Mouse (Mus musculus): ENCODE data around the gene Tmprss9. TPM values are rescaled to one million over a fixed set of nuclear protein-coding genes. Genes with fewer than 3 reads are reported as not detected.

Gene Tmprss9
- total RNA-seq (2014; rRNA removed) (under 0.01 and 0.09 TPM in 2 replicates), polyA plus RNA-seq (2012; rRNA removed) (0.04 and 0.05 TPM in 2 replicates)

DNA sequence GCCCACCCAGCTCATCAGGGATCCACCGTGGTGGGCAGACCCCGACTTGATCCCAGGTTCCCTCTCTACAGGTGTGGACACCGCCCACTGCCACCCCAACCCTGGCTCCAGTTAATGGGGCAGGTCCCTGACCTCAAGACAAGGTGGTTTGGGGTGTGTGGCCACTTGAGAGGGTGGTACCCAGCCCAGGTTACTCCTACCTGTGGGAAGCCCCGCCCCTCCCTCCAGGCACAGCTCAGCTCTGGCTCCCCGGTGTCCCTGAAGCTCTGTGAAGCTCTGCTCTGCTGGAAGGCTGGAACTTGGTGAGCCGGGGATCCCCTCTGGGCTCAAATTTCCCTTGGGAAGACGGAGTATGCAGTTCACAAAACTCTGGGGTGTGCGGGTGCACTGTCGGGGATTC is at the start of gene Tmprss9:
Gene Tmprss9 (plus strand): TSS at position 268 of the 400 bp plus-strand sequence.
- Histone ChIP-seq H3K36me3 (ENCODE audit: control insufficient read depth, insufficient read depth, low read length) (no peaks in the 10 kb centered on the region), H3K27ac (replicated peaks; ENCODE audit: insufficient read depth, low read depth, low read length) (peak within 1 kb of the TSS; percentile 14; the same call in 1 of the 2 replicates), H3K4me1 (ENCODE audit: control insufficient read depth, insufficient read depth, low read length) (peaks cover 5% of the 10 kb centered on the region), H3K27me3 (ENCODE audit: control insufficient read depth, insufficient read depth, low read length) (no peaks in the 10 kb centered on the region), H3K4me3 (ENCODE audit: insufficient read depth, low read depth, low read length) (no peak within 1 kb of the TSS), H3K9ac (ENCODE audit: low read depth, low read length) (0 out of 2 replicates have a peak within 1 kb of the TSS, but pooled peaks have one; percentile 4), H3K79me2 (ENCODE audit: control insufficient read depth, insufficient read depth, low read length) (no peaks in the 10 kb centered on the region)
- TF ChIP-seq CTCF (IDR thresholded peaks at IDR 0.05; ENCODE audit: low read depth, low read length): no peak
- no peak for TF ChIP-seq POLR2A (IDR thresholded peaks at IDR 0.05; ENCODE audit: extremely low read depth, insufficient read depth, low read length)
- 44% methylated on average over 9 of the region's 9 CpGs for WGBS
- DNase-seq (ENCODE audit: extremely low read depth, low read depth, low spot score): no peak

DNA sequence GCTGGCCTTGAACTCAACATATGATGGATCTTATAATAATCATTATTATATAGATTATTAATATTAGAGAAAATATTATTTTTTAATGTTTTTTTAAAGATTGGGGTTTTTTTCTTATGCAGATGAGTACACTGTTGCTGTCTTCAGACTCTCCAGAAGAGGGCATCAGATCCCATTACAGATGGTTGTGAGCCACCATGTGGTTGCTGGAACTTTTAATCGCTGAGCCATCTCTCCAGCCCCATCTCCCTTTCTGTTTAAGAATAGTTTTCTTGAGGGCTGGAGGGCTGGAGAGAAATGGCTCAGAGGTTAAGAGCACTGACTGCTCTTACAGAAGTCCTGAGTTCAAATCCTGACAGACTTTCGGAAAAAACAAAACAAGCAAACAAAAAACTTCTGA is 49.7 kb upstream of the Tmprss9 start:
- DNase-seq (ENCODE audit: extremely low read depth, low read depth, low spot score): peak; percentile 31
- H3K36me3 ChIP-seq (ENCODE audit: control insufficient read depth, insufficient read depth, low read length): no peaks in the 10 kb centered on the region
- TF ChIP-seq CTCF (IDR thresholded peaks at IDR 0.05; ENCODE audit: low read depth, low read length) (0 out of 2 replicates have a peak, but pooled peaks have one; percentile 13), POLR2A (IDR thresholded peaks at IDR 0.05; ENCODE audit: extremely low read depth, insufficient read depth, low read length) (no peak)
- H3K9ac ChIP-seq (ENCODE audit: low read depth, low read length): no peak overlapping the region
- H3K4me1 ChIP-seq (ENCODE audit: control insufficient read depth, insufficient read depth, low read length): peaks cover 16% of the 10 kb centered on the region
- no peaks in the 10 kb centered on the region for H3K27me3 ChIP-seq (ENCODE audit: control insufficient read depth, insufficient read depth, low read length)
- no peak overlapping the region for H3K4me3 ChIP-seq (ENCODE audit: insufficient read depth, low read depth, low read length)
- WGBS: 45% methylated on average over 2 of the region's 2 CpGs
- no peak overlapping the region for H3K27ac ChIP-seq (replicated peaks; ENCODE audit: insufficient read depth, low read depth, low read length)
- H3K79me2 ChIP-seq (ENCODE audit: control insufficient read depth, insufficient read depth, low read length): peaks cover 4% of the 10 kb centered on the region; the same call in 1 of the 2 replicates

DNA sequence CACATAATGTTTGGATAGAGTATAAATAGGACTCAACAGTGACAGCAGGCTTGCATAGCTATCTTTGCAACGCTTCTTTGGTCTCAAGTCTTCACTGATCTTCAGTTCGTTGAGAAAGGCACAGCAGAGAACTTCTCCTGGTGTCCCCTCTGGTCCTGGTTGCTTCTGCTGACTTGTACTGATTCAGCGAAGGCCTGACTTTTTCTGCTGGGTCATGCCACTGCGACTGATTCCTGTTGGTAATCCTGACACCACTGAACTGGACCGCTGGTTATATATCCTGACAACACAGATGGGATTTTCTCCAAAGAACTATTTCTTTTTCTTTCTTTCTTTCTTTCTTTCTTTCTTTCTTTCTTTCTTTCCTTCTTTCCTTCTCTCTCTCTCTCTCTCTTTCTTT is 49.1 kb upstream of the Tmprss9 start:
- H3K79me2 ChIP-seq (ENCODE audit: control insufficient read depth, insufficient read depth, low read length): peaks cover 10% of the 10 kb centered on the region; the same call in 1 of the 2 replicates
- no peak overlapping the region for H3K4me3 ChIP-seq (ENCODE audit: insufficient read depth, low read depth, low read length)
- DNase-seq (ENCODE audit: extremely low read depth, low read depth, low spot score): no peak
- H3K9ac ChIP-seq (ENCODE audit: low read depth, low read length): no peak overlapping the region
- WGBS: 85% methylated on average over 5 of the region's 5 CpGs
- no peaks in the 10 kb centered on the region for H3K27me3 ChIP-seq (ENCODE audit: control insufficient read depth, insufficient read depth, low read length)
- no peak overlapping the region for H3K27ac ChIP-seq (replicated peaks; ENCODE audit: insufficient read depth, low read depth, low read length)
- TF ChIP-seq CTCF (IDR thresholded peaks at IDR 0.05; ENCODE audit: low read depth, low read length) (no peak), POLR2A (IDR thresholded peaks at IDR 0.05; ENCODE audit: extremely low read depth, insufficient read depth, low read length) (no peak)
- H3K36me3 ChIP-seq (ENCODE audit: control insufficient read depth, insufficient read depth, low read length): no peaks in the 10 kb centered on the region
- peaks cover 16% of the 10 kb centered on the region for H3K4me1 ChIP-seq (ENCODE audit: control insufficient read depth, insufficient read depth, low read length)

DNA sequence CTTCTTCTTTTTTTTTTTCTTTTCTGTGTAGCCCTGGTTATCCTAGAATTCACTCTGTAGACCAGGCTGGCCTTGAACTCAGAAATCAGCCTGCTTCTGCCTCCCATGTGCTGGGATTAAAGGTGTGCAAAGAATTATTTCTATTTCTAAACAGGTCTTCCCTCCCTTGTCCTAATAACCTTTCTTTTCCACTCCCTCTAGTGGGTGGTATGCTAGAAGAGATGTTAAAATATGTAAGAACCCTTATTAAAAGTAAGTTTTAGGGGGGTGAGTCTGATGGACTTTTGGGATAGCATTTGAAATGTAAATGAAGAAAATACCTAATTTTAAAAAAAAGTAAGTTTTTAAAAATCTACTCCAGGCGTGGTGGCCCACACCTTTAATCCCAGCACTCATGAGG is 48.3 kb upstream of the Tmprss9 start:
- H3K79me2 ChIP-seq (ENCODE audit: control insufficient read depth, insufficient read depth, low read length): peaks cover 16% of the 10 kb centered on the region; the same call in 1 of the 2 replicates
- no peaks in the 10 kb centered on the region for H3K27me3 ChIP-seq (ENCODE audit: control insufficient read depth, insufficient read depth, low read length)
- WGBS: 94% methylated on average over 1 of the region's 1 CpGs
- peak; percentile 17 for DNase-seq (ENCODE audit: extremely low read depth, low read depth, low spot score)
- no peak overlapping the region for H3K4me3 ChIP-seq (ENCODE audit: insufficient read depth, low read depth, low read length)
- H3K9ac ChIP-seq (ENCODE audit: low read depth, low read length): no peak overlapping the region
- H3K36me3 ChIP-seq (ENCODE audit: control insufficient read depth, insufficient read depth, low read length): no peaks in the 10 kb centered on the region
- no peak overlapping the region for H3K27ac ChIP-seq (replicated peaks; ENCODE audit: insufficient read depth, low read depth, low read length)
- TF ChIP-seq CTCF (IDR thresholded peaks at IDR 0.05; ENCODE audit: low read depth, low read length) (no peak), POLR2A (IDR thresholded peaks at IDR 0.05; ENCODE audit: extremely low read depth, insufficient read depth, low read length) (no peak)
- peaks cover 22% of the 10 kb centered on the region for H3K4me1 ChIP-seq (ENCODE audit: control insufficient read depth, insufficient read depth, low read length)

DNA sequence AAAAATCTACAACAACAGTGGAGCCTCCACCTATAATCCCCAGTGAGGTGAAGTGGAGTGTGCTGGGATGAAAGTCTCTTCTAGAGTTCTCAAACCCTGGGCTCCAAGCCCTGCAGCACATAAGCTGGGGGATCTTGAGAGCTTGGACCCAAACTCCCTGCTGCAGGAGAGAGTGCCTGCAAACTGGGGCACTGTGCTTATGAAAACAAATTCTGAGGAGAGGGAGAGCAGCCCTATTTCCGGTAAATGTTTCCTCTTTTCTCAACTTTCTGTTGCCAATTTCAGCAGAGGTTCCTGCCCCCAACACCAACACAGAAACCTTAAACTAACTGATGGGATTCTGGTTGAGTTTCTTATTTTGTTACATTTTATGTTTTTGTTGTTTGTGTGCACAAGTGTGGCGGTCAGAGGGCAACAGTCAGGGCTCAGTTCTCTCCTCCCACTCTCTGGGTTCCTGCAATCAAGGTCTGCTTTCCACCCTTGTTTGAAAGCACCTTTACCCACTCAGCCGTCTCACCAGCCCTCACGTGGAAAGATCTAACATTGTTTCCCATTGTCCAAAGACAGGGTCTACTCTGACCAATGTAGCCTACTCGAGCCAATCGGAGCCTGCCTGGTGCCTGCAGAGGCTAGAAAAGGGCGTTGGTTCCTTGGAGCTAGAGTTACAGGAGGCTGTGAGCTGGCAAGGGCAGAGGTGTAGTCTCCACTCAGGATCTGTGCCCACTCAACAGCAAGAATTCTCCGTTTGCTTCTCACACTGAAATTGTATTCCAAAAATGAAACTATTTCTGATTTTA is 47.6 kb upstream of the Tmprss9 start:
- H3K4me3 ChIP-seq (ENCODE audit: insufficient read depth, low read depth, low read length): no peak overlapping the region
- H3K27me3 ChIP-seq (ENCODE audit: control insufficient read depth, insufficient read depth, low read length): no peaks in the 10 kb centered on the region
- peaks cover 16% of the 10 kb centered on the region; the same call in 1 of the 2 replicates for H3K79me2 ChIP-seq (ENCODE audit: control insufficient read depth, insufficient read depth, low read length)
- 14% methylated on average over 8 of the region's 8 CpGs for WGBS
- no peaks in the 10 kb centered on the region; the same call in 1 of the 2 replicates for H3K36me3 ChIP-seq (ENCODE audit: control insufficient read depth, insufficient read depth, low read length)
- DNase-seq (ENCODE audit: extremely low read depth, low read depth, low spot score): peak; percentile 74
- peak overlapping the region; percentile 49 for H3K9ac ChIP-seq (ENCODE audit: low read depth, low read length)
- peak overlapping the region; percentile 84 for H3K27ac ChIP-seq (replicated peaks; ENCODE audit: insufficient read depth, low read depth, low read length)
- peaks cover 22% of the 10 kb centered on the region for H3K4me1 ChIP-seq (ENCODE audit: control insufficient read depth, insufficient read depth, low read length)
- TF ChIP-seq CTCF (IDR thresholded peaks at IDR 0.05; ENCODE audit: low read depth, low read length) (no peak), POLR2A (IDR thresholded peaks at IDR 0.05; ENCODE audit: extremely low read depth, insufficient read depth, low read length) (no peak)

Data from liver, adult 2 months (tissue).